Mouse (Mus musculus): ENCODE measurements around the gene Smyd1.
"Not testable (repeated sequence)": the region's sequence is repeated elsewhere in the genome, so short reads cannot be mapped to it uniquely, and the experiment has no call there.

The Smyd1 gene

DNA sequence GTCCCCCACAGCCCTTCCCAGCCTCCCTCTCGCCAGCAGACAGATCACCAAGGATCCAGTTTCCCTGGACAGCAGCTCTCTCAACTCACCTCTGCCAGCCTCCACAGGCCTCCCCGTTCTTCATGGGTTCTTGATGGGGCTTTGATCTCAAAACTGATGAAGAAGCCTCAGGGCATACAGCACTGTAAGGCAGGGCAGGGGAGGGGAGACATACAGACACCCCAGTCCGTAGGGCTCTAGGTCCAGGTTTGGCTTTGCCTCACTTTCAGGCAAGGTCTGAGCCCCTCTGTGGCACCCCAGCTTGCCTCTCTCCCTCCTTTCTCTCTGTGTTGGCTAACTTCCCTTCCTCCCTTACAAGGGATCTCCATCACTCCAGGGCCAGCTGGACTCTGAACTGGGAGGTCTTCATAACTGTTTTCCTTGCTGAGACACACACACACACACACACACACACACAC is at the start of gene Smyd1:
Gene Smyd1, minus strand, starts transcription at position 408 of the 458 bp plus-strand sequence.
- DNase-seq (ENCODE audit: low read depth, low spot score): no peak

DNA sequence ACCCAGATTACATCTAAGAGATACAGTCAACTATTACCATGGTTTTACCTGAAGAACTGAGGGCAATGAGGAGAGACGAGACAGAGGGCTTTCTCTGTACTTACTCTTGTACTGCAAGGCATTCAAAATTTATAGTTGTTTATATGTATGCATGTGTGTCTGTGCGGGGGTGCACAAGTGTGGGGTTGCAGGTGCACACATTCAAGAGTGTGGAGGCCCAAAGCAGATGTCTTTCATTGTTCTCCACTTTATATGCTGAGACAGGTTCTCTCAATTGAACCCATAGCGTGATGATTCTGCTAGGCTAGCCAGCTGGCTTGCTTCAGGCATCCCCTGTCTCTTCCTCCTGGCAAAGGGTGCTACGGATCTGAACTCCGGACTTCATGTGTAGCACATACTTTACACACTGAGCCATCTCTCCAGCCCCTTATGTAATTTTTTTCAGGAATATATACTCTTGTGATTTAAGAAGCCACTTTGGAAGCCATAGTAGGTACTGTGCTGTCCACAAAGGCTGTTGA is 49.1 kb upstream of the Smyd1 start:
- DNase-seq (ENCODE audit: low read depth, low spot score): no peak

DNA sequence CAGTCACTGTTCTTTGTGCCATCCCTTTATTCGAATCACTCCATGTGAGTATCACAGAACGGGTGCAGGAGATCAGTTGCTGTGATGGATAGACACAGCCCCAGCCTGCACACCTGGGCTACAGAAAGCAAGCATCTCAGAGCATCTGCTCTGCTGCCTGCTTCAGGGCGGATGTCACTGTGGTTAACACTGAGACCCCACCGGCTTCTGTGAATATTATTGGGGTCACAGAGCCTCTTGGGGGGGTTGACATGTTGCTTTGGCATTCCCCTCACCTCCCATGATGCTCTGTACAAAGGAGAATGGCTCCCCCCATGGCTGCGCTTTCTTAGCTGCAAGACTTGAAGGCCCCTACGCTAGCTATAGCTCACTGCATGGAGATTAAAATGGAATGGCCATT is 47.4 kb upstream of the Smyd1 start:
- no peak for DNase-seq (ENCODE audit: low read depth, low spot score)

DNA sequence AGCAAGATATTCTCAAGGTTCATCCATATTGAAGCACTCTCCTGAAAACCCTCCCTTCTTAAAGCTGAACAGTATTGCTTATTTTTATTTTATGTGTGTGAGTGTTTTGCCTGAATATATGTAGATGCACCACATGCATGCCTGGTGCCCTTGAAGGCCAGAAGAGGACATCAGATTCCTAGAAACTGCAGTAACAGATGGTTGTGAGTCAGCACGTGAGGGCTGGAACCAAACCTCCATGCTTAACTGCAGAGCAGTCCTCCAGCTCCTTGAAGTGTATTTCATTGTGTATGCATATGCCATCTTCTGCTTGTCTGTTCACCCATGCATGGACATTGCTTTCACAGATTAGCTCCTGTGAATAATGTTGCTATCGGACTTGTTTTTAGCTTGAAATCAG is 42.0 kb upstream of the Smyd1 start:
- DNase-seq (ENCODE audit: low read depth, low spot score): no peak

DNA sequence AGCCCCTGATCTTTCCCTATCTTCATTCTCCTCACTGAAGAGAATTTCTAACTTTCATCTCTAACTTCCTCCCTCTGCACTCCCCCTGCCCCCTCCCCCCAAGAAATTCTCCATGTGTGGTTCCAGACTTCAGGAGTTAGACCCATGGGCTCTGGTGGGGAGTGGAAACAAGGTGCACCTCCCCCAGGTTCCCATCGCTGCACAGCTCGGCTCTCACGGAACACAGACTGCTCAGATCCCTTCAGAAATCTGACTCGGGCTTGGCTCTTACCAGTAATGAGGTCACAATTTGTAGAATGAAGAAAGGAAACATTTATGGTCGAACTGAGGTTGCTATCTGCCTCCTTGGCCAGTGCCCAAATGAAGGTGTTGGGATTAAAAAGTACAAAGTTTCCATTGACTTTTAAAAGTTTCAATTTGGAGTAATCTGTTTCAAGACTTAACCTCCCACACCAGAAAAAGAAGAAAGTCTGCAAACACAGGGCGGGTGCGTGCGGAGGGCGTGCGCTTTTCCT is 39.2 kb upstream of the Smyd1 start:
- DNase-seq (ENCODE audit: low read depth, low spot score): no peak

DNA sequence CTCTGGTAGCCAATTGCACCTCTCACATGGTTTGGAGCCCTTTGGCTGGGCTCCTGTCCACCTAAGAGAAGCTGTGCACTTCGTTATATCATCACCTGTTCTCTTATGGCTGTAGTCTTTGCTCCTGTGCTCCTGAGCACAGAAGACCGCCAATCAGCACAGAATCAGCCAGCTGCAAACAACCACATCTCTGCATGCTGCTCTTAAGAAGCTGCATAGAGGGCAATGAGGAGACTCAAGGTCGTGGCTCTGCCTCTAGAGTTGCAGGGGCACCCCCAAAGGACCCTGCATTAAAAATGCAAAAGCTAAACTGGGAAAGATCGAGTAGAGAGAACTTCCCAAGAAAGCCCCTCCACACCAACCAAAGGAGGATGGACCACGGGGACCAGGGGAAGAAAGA is 38.7 kb upstream of the Smyd1 start:
- DNase-seq (ENCODE audit: low read depth, low spot score): no peak

DNA sequence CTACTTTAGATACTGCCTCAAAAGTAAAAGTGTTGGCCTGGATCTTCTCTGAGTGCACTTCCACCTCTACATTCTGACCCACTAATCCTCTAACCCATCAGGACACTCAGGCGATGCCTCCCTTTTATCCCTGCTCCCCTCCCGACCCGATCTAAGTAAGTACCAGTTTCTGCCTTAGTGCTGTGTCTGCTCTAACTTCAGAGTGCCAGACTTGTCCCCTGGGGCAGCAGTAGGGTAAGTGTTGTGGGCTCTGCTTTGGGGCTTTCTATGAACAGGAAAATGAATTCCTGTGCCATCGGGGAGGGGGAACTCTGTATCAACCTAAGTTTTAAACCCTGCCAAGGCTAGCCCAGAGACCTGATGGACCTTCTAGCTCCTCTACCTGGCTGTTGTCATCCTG is 38.2 kb upstream of the Smyd1 start:
- DNase-seq (ENCODE audit: low read depth, low spot score): no peak

DNA sequence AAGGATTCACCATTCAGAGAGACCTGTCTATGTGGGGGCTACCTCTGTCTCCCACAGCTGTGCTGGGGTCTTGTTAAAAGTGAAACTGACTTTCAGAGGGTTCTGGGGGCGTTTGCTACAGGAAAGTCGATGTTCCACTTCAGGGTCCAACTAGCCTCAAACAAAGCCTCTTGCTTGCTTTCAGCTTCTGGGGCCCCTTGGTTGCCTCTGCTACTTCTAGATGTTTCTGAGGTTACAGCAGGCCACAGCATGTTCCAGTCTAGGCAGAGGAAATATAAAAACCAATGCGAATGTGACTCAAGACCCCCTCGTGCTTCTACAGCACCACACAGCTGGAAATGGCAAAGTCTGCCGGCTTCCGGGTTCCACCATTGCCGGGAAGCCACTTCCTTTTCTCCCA is 35.5 kb upstream of the Smyd1 start:
- no peak for DNase-seq (ENCODE audit: low read depth, low spot score)

DNA sequence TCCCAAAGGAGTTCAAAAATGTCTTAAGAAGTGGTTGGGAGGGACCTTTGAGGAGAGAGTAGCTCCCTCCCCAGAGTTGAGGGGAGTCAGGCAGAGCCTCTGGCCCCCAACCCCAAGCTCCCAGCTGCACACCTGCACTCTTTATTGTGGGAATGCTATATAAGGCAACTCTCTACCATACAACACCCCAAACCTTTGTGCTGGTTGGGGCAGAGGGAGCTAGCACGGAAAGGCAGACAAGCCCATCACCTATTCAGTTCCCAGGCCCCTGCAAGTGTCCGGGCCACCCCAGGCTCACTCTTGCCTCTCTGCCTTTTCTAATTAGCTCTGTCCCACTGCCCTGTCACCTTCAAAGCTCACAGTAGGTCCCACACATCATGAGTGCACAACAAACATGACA is 31.7 kb upstream of the Smyd1 start:
- no peak for DNase-seq (ENCODE audit: low read depth, low spot score)

DNA sequence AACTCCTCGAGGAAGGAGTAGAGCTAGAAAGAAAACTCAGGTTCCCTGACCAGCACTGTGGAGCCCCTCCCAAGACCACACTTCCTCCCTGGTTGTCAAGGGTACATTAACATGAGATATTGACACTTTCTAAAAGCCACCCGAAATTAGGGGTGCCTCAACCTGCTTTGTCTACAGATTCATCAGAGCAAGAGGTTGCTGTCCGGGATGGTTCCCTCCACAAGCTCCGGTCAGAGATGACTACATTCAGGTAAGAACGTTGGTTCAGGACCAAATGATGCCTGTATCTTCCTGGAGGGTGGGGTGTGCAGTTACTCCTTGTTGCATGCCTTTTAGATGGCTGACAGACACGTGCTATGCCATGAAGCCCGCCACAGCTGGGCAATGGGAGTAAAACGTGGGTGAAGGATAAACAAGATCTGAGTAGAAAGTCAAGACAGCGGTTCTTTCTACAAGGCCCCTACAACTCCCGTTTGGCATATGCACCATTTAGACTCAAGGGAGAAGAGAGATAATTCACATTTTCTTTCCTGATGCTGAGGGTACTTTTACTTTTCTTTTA is 30.9 kb upstream of the Smyd1 start:
- DNase-seq (ENCODE audit: low read depth, low spot score): no peak

DNA sequence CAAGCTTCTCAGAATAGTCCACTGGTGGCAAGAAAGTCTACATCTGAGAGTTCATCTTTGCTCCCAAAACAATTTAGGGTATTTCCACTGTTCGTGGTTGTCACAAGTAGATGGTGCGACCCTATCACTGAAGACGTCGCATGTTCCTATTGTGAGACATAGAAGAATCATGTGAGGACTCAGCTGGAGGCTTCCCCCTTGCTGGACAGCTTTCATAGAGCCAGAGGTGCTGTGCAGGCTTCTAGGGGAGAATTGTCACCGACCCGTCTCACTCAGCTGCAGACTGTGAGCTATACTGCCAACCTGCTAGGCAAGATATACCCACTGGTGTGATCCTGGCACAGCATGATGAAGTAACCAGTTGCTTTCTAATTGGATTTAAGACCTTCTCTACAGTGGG is 30.2 kb upstream of the Smyd1 start:
- no peak for DNase-seq (ENCODE audit: low read depth, low spot score)

DNA sequence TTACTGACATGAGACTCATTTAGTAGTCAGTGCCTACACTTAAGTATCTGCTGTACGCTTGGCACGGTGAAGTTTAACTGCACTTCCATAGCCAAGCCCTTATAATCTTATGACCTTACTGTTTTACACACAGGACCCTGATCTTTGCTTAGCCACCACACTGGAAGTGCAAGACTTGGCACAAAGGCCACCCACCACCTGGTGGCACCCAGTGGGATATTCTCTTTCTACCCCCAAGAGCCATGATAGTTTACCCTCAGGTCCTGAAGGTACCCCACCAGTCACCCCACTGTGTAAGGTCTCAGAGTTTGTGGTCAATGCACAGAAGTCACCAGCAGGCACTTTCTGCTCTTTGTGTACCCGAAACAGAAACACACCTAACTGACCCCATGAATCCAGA is 29.2 kb upstream of the Smyd1 start:
- no peak for DNase-seq (ENCODE audit: low read depth, low spot score)

DNA sequence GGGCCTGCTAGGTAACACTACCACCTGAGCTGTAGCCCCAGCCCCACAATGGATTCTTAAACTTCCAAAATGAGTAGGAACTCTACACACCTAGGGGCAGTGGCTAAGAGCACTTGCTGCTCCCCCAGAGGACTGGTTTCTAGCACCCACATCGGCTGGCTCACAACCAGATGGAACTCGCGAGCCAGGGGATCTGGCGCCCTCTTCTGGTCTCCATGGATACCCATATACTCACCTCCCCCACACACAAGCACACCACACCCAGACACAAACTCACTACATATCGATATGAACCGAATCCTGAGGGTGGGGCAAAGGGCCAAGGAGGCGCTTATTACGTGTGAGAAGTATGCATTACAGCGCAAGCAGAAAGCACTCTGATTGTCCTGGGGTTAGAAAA is 26.0 kb upstream of the Smyd1 start:
- no peak for DNase-seq (ENCODE audit: low read depth, low spot score)

DNA sequence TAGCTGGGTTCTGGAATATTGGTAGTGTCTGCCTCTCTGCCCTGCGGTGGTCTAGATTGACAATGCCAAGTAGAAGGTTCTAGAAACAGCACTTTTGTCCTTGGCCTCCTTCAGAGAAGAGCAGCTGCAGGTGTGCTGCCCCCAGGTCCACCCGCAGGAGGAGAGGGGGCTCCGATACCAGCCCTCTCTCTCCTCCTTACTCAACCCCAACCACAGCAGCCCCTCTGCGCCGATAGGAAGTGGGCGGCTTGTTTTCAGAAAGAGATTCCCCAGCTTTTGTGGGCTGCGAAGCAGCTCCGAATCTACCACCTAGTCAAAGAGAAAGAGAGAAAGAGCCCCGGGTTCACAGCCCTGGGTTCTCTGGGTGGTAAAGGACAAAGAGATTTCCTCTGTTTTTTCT is 19.1 kb upstream of the Smyd1 start:
- DNase-seq (ENCODE audit: low read depth, low spot score): no peak

DNA sequence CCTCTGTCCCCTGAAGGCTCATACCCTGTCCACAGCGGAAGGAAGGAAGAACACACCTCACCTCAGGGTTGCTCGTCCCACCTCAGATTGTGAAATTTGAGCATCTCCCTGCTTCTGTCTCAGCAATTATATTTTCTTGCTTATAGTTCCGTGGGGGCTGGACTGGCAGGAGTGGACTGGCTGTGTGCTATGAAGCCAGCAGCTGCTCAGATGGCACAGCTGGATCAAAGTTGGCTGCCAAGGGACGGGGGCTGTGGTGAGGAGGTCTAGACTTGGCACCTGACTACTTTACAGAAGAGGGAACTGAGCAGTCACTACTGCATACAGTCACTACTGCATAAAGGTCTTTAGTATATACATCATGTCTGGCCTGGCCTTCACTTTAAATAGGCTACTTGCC is 17.3 kb upstream of the Smyd1 start:
- DNase-seq (ENCODE audit: low read depth, low spot score): no peak

DNA sequence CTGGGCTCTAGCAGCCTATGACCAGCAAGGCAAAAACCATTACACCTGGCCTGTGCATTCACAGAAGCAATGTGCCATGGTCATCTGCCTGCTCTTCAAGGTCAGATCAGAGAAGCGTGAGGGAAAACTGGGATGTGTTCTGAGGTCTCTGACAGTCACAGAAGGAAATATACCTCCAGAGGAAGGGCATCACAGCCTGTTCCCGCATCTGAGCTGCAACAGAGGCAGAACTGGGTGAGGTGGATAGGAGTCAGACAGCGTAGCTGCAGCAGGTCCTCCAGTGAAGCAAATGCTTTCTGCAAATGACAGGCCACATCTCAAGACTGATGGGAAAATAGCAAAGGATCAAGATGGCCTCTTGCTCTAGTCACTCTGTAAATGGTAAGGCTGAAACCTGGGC is 16.9 kb upstream of the Smyd1 start:
- DNase-seq (ENCODE audit: low read depth, low spot score): no peak

DNA sequence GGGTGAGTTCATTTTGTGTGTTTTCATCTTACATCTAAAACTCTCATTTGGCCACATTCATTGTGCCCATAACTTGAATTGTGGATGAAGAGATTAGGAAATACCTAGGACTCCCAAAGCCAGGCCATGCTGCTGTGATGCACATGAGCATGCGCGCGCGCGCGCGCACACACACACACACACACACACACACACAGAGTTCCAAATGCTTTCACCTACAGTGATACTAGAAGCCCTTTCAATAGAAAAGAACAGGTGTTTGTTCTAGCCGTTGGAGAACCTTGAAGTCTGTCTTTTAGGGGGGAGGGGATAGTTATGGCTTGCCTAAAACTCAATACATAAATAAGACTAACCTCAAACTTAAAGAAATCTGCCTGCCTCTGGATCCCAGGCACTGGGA is 15.6 kb upstream of the Smyd1 start:
- no peak for DNase-seq (ENCODE audit: low read depth, low spot score)

DNA sequence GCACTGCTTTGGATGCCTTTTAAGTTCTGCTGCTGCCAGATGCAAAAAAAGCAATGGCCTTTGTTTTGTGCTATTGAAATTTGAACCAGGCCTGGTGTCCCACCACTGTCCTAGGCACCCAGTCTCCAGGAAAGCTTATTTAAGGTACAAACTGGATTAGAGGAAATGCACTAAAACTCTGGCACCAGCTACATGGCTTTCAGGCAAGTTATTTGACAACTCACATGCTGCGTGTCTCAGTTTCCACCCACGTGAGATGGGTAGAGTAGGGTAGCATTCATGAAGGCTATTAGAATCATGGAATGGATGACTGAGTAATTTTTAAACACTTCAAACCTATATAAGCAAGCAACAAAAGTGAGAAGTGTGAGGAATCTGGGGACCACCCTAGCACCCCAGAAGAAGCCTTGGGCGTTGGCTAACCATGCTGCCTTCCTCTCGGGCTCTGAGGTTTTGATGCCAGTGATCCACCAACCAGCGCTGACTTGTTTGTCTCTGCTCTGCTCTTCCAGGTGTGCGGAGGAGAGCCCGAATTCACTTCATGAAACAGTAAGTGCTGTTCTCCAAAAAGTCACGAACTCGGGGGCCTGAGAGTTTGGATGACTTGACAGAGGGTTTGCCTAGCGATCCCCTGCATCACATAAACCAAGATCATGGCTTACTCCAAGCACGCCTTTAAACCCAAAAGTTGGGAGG is 11.7 kb upstream of the Smyd1 start:
- DNase-seq (ENCODE audit: low read depth, low spot score): no peak

DNA sequence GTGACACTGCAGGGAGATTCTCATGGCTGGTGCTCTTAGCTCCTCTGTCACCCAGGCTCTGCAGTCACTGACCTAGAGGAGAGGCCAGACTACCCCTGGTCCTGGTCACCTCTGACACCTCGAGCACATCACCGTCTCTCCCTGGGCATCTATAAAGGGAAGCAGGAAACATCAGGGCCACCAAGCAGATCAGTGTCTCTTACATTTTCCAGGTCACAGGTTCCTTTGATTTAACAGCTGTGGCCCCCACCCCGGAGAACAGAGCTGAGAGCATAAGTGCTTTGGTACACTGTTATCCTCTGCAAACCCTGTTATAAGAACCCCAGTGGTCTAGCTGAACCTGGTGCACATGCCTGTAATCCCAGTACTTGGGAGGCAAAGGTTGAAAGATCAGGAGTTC is 11.0 kb upstream of the Smyd1 start:
- DNase-seq (ENCODE audit: low read depth, low spot score): no peak

DNA sequence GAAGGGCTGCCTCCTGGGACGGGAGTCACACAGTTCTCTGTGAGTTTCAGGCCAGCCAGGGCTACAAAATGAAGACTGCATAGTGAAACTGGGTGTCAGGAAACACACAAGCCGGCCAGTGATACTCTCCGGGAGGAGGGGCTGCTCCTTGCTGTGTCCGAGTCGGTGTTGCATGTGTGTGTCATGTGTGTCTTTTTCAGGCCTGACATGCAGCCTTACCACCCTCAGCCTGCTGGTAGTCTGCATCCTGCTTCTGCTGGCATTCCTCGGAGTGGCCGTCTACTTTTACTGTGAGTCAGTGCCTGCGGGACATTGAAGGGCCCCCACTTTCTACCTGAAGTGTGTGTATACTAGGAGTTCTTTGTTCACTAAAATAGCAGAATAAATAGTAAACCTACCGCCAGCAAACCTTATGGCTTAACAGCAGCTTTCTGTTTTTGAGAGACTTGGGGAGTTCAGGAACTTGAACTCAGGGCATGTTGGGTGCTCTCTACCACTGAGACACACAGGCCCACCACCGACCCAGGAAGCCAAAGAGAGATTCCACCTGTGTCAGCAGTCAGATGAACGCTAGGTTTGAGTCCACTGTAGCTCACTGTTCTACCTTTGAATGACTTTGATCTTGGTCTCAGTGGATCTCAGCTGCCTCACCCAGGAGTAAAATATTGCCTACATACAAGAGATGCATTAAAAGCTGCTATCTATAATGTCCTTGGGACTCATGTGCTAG is 10.4 kb upstream of the Smyd1 start:
- DNase-seq (ENCODE audit: low read depth, low spot score): no peak

DNA sequence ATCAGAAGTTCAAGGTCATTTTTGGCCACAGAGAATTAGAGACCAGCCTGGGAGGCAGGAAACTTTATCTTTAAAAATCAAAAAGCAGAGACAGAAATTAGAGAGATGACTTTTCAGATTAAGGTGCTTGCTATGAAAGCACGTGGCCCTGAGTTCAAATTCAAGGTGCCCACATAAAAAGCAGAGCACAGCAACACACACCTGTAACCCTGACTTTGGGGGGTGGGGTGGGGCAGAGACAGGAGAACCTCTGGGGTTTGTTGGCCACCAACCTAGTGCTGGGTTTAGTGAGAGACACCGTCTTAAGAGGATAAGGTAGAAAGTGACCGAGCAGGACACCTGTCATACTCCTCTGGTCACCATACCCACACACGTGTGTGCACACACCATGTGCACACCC is 9.5 kb upstream of the Smyd1 start:
- not testable (repeated sequence) for DNase-seq (ENCODE audit: low read depth, low spot score)

DNA sequence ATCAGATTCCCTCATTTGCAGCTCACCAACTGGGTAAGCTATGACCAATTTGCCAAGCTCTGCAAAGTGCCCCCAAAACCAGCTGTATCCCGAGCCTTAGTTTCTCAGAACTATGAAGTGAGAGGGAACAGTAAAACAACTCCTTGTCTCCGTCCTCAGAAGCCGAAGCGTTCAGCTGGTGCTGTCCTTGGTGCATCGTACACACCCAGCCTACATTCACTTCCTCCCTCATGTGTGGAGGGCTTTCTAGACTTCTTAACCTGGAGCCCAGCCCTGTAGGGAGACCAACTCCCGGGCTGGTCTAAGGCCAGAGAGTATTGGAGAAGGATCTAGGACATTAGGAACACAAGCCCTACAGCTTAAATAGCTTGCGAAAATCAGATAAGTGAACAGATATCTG is 8.5 kb upstream of the Smyd1 start:
- no peak for DNase-seq (ENCODE audit: low read depth, low spot score)

DNA sequence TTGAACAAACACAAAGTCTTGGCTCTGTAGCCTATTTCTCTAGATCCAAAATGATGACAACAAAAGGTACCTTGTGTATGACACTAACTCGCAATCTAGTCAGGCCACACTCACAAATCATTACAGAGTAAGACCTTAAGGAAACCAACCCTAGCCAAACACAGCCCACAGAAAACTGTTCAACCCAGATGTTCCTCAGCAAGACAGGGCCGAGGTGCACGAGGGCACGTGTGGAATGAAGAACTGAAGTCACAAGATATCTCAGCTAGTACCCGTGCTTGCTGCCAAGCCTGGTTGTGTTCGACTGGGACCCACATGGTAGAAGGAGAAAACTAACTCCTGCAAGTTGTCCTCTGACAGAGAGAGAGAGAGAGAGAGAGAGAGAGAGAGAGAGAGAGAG is 7.8 kb upstream of the Smyd1 start:
- no peak for DNase-seq (ENCODE audit: low read depth, low spot score)

All from A20 (cell line).